25 mouse cellular contexts compared by ENCODE assay signal in genomic region chr9:79894665-79895064, GRCm38 (mm10).
A peak's percentile ranks its signal among the peaks of the same experiment; 100 is the strongest.
DNase-seq lines count a peak whose midpoint lies in the region; ATAC-seq and TF ChIP-seq lines count a peak whose summit lies in the region.
"Had no signal": no experiment of that assay in that cellular context is flagged by ENCODE, and none has a peak within 500 bp of the region (broad histone marks: within the 10 kb centered on the region; RNA-seq: fewer than 3 reads in every experiment).

No protein-coding gene starts in this region.

- H3K9me3 ChIP-seq in limb, embryonic 14.5 days (ENCODE audit: control insufficient read depth, low read length), result no peaks in the 10 kb centered on the region
- H3K9me3 ChIP-seq in limb, embryonic 10.5 days (replicated peaks), result no peaks in the 10 kb centered on the region
- H3K9me3 ChIP-seq in CH12.LX (replicated peaks; ENCODE audit: low read length), result no peaks in the 10 kb centered on the region
- H3K9me3 ChIP-seq: embryonic facial prominence, embryonic 15.5 days; forebrain, embryonic 12.5 days; forebrain, embryonic 15.5 days; heart, embryonic 13.5 days had no signal

- TF ChIP-seq RAD21 in CH12.LX (IDR thresholded peaks at IDR 0.05; ENCODE audit: low read depth, low read length), result no peak

- no peak for TF ChIP-seq POLR2A in limb, embryonic 14.5 days (IDR thresholded peaks at IDR 0.05; ENCODE audit: borderline replicate concordance, extremely low read depth, insufficient read depth, insufficient read length)
- TF ChIP-seq POLR2A in CH12.LX (IDR thresholded peaks at IDR 0.05; ENCODE audit: low read depth, low read length), result no peak

- no peaks in the 10 kb centered on the region for H3K79me2 ChIP-seq in CH12.LX (replicated peaks; ENCODE audit: control insufficient read depth, extremely low read depth, insufficient read depth, poor library complexity, severe bottlenecking)

- ATAC-seq in limb, embryonic 14.5 days (ENCODE audit: low FRiP score, low read depth), result no peak
- ATAC-seq: activated CD4-positive, CD25-positive, alpha-beta regulatory T cell, adult 4 months; forebrain, embryonic 15.5 days; hindbrain, postnatal 0 days; inflammation-experienced regulatory T-cells, adult 6 months had no signal

- TF ChIP-seq CTCF in CH12.LX (conservative IDR thresholded peaks at IDR 0.05 in 1 of 2, IDR thresholded peaks at IDR 0.05 in 1 of 2; ENCODE audit: low read depth in 2 of 2, low read length in 2 of 2), result no peak

- in situ Hi-C loops in CH12.LX (cut with MboI; ENCODE audit: low pct_ligation_motif_present, low pct_unique_long_range_greater_than_20kb, low sequenced_read_pairs), result loop anchor here (25.0 kb wide), 1 partner anchor 93 kb away; no protein-coding TSS in a partner anchor

- no peaks in the 10 kb centered on the region for H3K4me1 ChIP-seq in limb, embryonic 14.5 days (ENCODE audit: control insufficient read depth, insufficient read depth, low read length)
- 0 out of 2 replicates have a peak, but pooled peaks cover 3% of the 10 kb centered on the region for H3K4me1 ChIP-seq in limb, embryonic 10.5 days
- H3K4me1 ChIP-seq in CH12.LX (ENCODE audit: control insufficient read depth in 1 of 2, insufficient read depth in 2 of 2), result no peaks in the 10 kb centered on the region
- H3K4me1 ChIP-seq: embryonic facial prominence, embryonic 15.5 days had no signal

- H3K4me2 ChIP-seq in limb, embryonic 14.5 days (replicated peaks; ENCODE audit: low read depth, low read length, severe bottlenecking), result no peak overlapping the region
- H3K4me2 ChIP-seq in CH12.LX (ENCODE audit: insufficient read depth, low read depth, poor library complexity, severe bottlenecking), result peak overlapping the region; percentile 29; the same call in 1 of the 2 replicates
- H3K4me2 ChIP-seq: embryonic facial prominence, embryonic 15.5 days; forebrain, embryonic 12.5 days; forebrain, embryonic 15.5 days; heart, embryonic 13.5 days; hindbrain, embryonic 14.5 days had no signal

- TF ChIP-seq EP300 in CH12.LX (IDR thresholded peaks at IDR 0.05; ENCODE audit: low read length), result no peak

- no peak overlapping the region for H3K9ac ChIP-seq in limb, embryonic 14.5 days (ENCODE audit: low read depth, low read length, severe bottlenecking)
- no peak overlapping the region; the same call in 1 of the 2 replicates for H3K9ac ChIP-seq in CH12.LX (ENCODE audit: insufficient read depth, low read depth)
- H3K9ac ChIP-seq: embryonic facial prominence, embryonic 15.5 days; forebrain, embryonic 12.5 days; forebrain, embryonic 15.5 days; heart, embryonic 13.5 days; hindbrain, embryonic 14.5 days had no signal

- H3K36me3 ChIP-seq in limb, embryonic 14.5 days (ENCODE audit: control insufficient read depth, insufficient read depth, low read length), result no peaks in the 10 kb centered on the region
- no peaks in the 10 kb centered on the region for H3K36me3 ChIP-seq in limb, embryonic 10.5 days
- no peaks in the 10 kb centered on the region for H3K36me3 ChIP-seq in CH12.LX (replicated peaks in 1 of 2; ENCODE audit: control insufficient read depth in 1 of 2, insufficient read depth in 1 of 2, low read length in 1 of 2)
- H3K36me3 ChIP-seq: embryonic facial prominence, embryonic 15.5 days; forebrain, embryonic 12.5 days; forebrain, embryonic 15.5 days had no signal

- DNase-seq in limb, embryonic 14.5 days (ENCODE audit: low spot score), result peak; percentile 39
- no peak for DNase-seq in limb, embryonic 10.5 days (ENCODE audit: low spot score)
- no peak for DNase-seq in CH12.LX (ENCODE audit: extremely low read depth)
- DNase-seq in fibroblast of lung, adult 2 months (ENCODE audit: low read depth), result peak; percentile 65
- DNase-seq in gastrocnemius, postnatal 36 days, result no peak
- no peak for DNase-seq in ovary, postnatal 14 days (ENCODE audit: low spot score)
- DNase-seq: adrenal gland, adult 8-10 months; adrenal gland, postnatal 25 days; cerebellum, adult 11-12 months; cerebellum, adult 8-10 months; cerebellum, postnatal 10 days; cerebellum, postnatal 36 days; embryo, embryonic 11 days; gastrocnemius, postnatal 10 days; heart, adult 18-20 months; heart, postnatal 14 days; heart, postnatal 4 days had no signal

- WGBS in limb, embryonic 14.5 days, result 30% methylated on average over 5 of the region's 5 CpGs
- 80% methylated on average over 5 of the region's 5 CpGs for WGBS in limb, embryonic 10.5 days

- dilution Hi-C loops in CH12.LX (cut with MboI; ENCODE audit: extremely low pct_ligation_motif_present, extremely low pct_unique_long_range_greater_than_20kb, low sequenced_read_pairs), result no loop called here

- no peak overlapping the region for H3K27ac ChIP-seq in limb, embryonic 14.5 days (replicated peaks; ENCODE audit: low read depth, low read length)
- no peak overlapping the region for H3K27ac ChIP-seq in limb, embryonic 10.5 days
- H3K27ac ChIP-seq in CH12.LX (ENCODE audit: insufficient read depth, low read depth), result no peak overlapping the region
- H3K27ac ChIP-seq: embryonic facial prominence, embryonic 15.5 days; forebrain, embryonic 12.5 days; forebrain, embryonic 15.5 days; heart, embryonic 13.5 days; hindbrain, embryonic 14.5 days; hindbrain, postnatal 0 days had no signal

- no peak overlapping the region for H3K4me3 ChIP-seq in limb, embryonic 14.5 days (replicated peaks; ENCODE audit: low read length)
- H3K4me3 ChIP-seq in limb, embryonic 10.5 days, result no peak overlapping the region
- no peak overlapping the region for H3K4me3 ChIP-seq in CH12.LX (replicated peaks in 1 of 3; ENCODE audit: low read depth in 2 of 3, low read length in 2 of 3, poor library complexity in 1 of 3)
- H3K4me3 ChIP-seq: embryonic facial prominence, embryonic 15.5 days; forebrain, embryonic 12.5 days; forebrain, embryonic 15.5 days; heart, embryonic 13.5 days had no signal

- no peaks in the 10 kb centered on the region for H3K27me3 ChIP-seq in limb, embryonic 14.5 days (ENCODE audit: control insufficient read depth, insufficient read depth, low read length)
- H3K27me3 ChIP-seq in limb, embryonic 10.5 days (ENCODE audit: low read depth, poor library complexity, severe bottlenecking), result no peaks in the 10 kb centered on the region
- no peaks in the 10 kb centered on the region for H3K27me3 ChIP-seq in CH12.LX (replicated peaks)
- H3K27me3 ChIP-seq: embryonic facial prominence, embryonic 15.5 days; forebrain, embryonic 12.5 days; forebrain, embryonic 15.5 days; heart, embryonic 13.5 days had no signal

- intact Hi-C loops in gastrocnemius, postnatal 36 days (cut with DNase I), result no loop called here

TF ChIP-seq in CH12.LX, 34 proteins besides CTCF, POLR2A, EP300 and RAD21:
- no peak for TF ChIP-seq MAFK (IDR thresholded peaks at IDR 0.05; ENCODE audit: insufficient replicate concordance, low read length)
- TF ChIP-seq HCFC1 (IDR thresholded peaks at IDR 0.05; ENCODE audit: low read depth, low read length), result no peak
- no peak for TF ChIP-seq MEF2A (IDR thresholded peaks at IDR 0.05; ENCODE audit: borderline replicate concordance, low read depth, low read length)
- TF ChIP-seq JUN (IDR thresholded peaks at IDR 0.05; ENCODE audit: insufficient read depth, low read depth, low read length), result no peak
- TF ChIP-seq KAT2A (IDR thresholded peaks at IDR 0.05; ENCODE audit: insufficient replicate concordance, low read length), result no peak
- no peak for TF ChIP-seq CHD2 (IDR thresholded peaks at IDR 0.05; ENCODE audit: low read length)
- no peak for TF ChIP-seq UBTF (IDR thresholded peaks at IDR 0.05; ENCODE audit: low read depth, low read length)
- TF ChIP-seq TBP (conservative IDR thresholded peaks at IDR 0.05; ENCODE audit: low read depth, low read length), result no peak
- TF ChIP-seq MYC (IDR thresholded peaks at IDR 0.05; ENCODE audit: low read depth, low read length), result no peak
- TF ChIP-seq ZC3H11A (IDR thresholded peaks at IDR 0.05; ENCODE audit: low read depth, low read length), result no peak
- no peak for TF ChIP-seq RCOR1 (conservative IDR thresholded peaks at IDR 0.05; ENCODE audit: low read depth, low read length)
TF ChIP-seq in CH12.LX: peak in this region for 0.

Comparison
In these comparisons a context has a peak if more than half of its experiments do, and no peak if none do; other contexts are left out.
1. DNase-seq: peak in limb, embryonic 14.5 days (single experiment) and fibroblast of lung, adult 2 months (single experiment); none in limb, embryonic 10.5 days (single experiment), CH12.LX (single experiment), gastrocnemius, postnatal 36 days (0 of 2) and ovary, postnatal 14 days (single experiment).